Mouse (Mus musculus) midbrain, embryonic 16.5 days (tissue): Measurements from ENCODE around the gene Trim47. TPM values are rescaled to one million over a fixed set of nuclear protein-coding genes. Genes with fewer than 3 reads are reported as not detected.

Experiments used
- ATAC-seq: fragments of 200-750 bp; cut with Nextera tagmentation; 2 replicates; pipeline ENCODE4 v1.8.0; 2017; ENCODE audit warnings: moderate TSS enrichment
- H3K27ac ChIP-seq: fragments of 300-500 bp; sonication (generic); 2 replicates; pipeline ENCODE4 v1.5.1; 2014; ENCODE audit warnings: mild to moderate bottlenecking, low read length, mixed read lengths
- H3K27me3 ChIP-seq: fragments of 300-500 bp; sonication (generic); 2 replicates; pipeline ENCODE4 v1.6.1; 2014; ENCODE audit warnings: low read depth, low read length, mixed read lengths; ENCODE audit not compliant: control insufficient read depth, insufficient read depth
- H3K36me3 ChIP-seq: fragments of 300-500 bp; sonication (generic); 2 replicates; pipeline ENCODE4 v1.6.1; 2014; ENCODE audit warnings: mild to moderate bottlenecking, low read length, moderate library complexity, mixed read lengths; ENCODE audit not compliant: control insufficient read depth, insufficient read depth
- H3K4me1 ChIP-seq: fragments of 300-500 bp; sonication (generic); 2 replicates; pipeline ENCODE4 v1.6.1; 2014; ENCODE audit warnings: mild to moderate bottlenecking, low read length, mixed read lengths; ENCODE audit not compliant: control insufficient read depth, insufficient read depth
- H3K4me2 ChIP-seq: fragments of 300-500 bp; sonication (generic); 2 replicates; pipeline ENCODE4 v1.6.1; 2014; ENCODE audit warnings: mild to moderate bottlenecking, low read length, mixed read lengths
- H3K4me3 ChIP-seq: fragments of 300-500 bp; sonication (generic); 2 replicates; pipeline ENCODE4 v1.5.1; 2014; ENCODE audit warnings: low read depth, mild to moderate bottlenecking, low read length, moderate library complexity, mixed read lengths
- H3K9ac ChIP-seq: fragments of 300-500 bp; sonication (generic); 2 replicates; pipeline ENCODE4 v1.6.1; 2014; ENCODE audit warnings: low read depth, low read length, mixed read lengths
- H3K9me3 ChIP-seq: fragments of 300-500 bp; sonication (generic); replicated peaks from 2 replicates; pipeline ENCODE4 v1.6.1; 2014; ENCODE audit warnings: mild to moderate bottlenecking, low read length, mixed read lengths; ENCODE audit not compliant: control insufficient read depth, poor library complexity, severe bottlenecking
- WGBS: fragments of 180-500 bp; shearing (Covaris S2); extraction: QIAGEN DNeasy Blood & Tissue Kit; methylation state at CpG from one replicate; pipeline ENCODE4 v1.1.7; 2014; 5-methylcytosine and 5-hydroxymethylcytosine counted together
- polyA plus RNA-seq: library from polyadenylated mRNA; unstranded; fragments of >200 nt; fragmentation: Nextera tagmentation; extraction: Ambion mirVana; gene quantifications from 2 replicates; pipeline ENCODE4 v1.2.1, GENCODE M21; 2015

Trim47 gene
- polyA plus RNA-seq, 1 experiment from 2014 or later, result 12.7 TPM

DNA sequence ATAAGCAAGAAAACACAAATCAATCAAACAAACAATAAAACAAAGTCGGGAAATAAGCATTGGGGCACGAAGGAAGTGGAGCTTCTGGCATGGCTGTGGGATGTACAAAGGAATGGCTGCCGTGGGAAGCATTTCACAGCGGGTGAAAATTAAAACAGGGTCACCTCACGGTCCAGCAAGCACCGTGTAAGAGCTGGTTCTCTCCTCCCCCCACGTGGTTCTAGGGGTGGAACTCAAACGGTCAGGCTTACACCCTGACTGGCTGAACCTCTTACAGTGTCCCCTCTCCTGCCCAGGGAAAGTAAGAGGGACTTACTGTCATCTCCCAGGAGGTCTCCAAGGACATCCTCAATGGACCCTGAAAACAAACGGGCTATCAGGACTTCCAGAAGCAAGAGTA, 36.0 kb upstream of the Trim47 start:
- Histone ChIP-seq H3K4me3 (no peak overlapping the region), H3K27me3 (no peaks in the 10 kb centered on the region), H3K9ac (no peak overlapping the region), H3K4me1 (peaks cover 18% of the 10 kb centered on the region), H3K27ac (no peak overlapping the region), H3K9me3 (no peaks in the 10 kb centered on the region), H3K36me3 (peaks cover 18% of the 10 kb centered on the region), H3K4me2 (no peak overlapping the region)
- 27% methylated on average over 9 of the region's 9 CpGs for WGBS
- no peak for ATAC-seq

DNA sequence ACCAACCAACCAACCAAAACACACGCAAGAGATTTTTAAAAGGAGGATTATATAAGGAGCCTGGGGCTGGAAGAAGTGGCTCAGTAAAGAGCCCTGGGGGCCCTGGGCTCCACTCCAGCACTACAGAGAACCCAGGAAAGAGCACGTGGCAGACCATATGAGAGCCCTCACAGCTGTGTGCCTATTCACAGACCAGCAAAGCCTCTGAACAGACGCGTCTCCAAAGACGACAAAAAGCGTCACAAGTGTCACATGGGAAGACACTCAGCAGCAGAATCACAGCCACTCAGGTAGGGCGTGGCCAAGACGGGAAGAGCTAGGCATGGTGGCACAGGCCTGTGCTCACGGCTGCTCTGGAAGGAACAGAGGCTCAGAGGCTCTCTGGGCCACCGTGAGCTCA, 35.1 kb upstream of the Trim47 start:
- H3K36me3 ChIP-seq, result peaks cover 23% of the 10 kb centered on the region

DNA sequence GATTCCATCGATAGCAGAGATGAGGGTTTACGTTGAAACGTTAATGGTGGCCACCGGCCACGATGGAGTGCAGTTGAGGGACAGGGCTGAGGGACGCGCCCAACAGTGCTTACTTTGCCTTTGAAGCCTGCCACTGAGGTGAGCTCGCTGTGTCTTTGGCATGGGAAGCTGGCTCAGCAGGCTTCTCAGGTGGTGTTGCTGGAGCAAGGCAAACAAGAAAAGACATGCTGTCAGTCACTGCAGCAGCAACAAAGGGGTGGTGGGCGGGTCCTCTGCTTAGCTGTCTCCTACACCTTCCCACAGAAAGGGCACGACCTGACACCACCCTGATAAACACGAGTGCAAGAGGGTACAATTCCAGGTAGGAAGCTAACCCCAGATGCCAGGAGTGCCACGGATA, 34.3 kb upstream of the Trim47 start:
- Histone ChIP-seq H3K36me3 (peaks cover 30% of the 10 kb centered on the region), H3K9me3 (no peaks in the 10 kb centered on the region), H3K27ac (no peak overlapping the region), H3K9ac (no peak overlapping the region), H3K4me2 (no peak overlapping the region), H3K27me3 (no peaks in the 10 kb centered on the region), H3K4me1 (peaks cover 12% of the 10 kb centered on the region), H3K4me3 (no peak overlapping the region)
- WGBS, result 80% methylated on average over 12 of the region's 12 CpGs
- ATAC-seq, result no peak

More for the DNA sequence above, 35.1 kb upstream of the Trim47 start:
- no peak for ATAC-seq
- H3K4me1 ChIP-seq, result peaks cover 18% of the 10 kb centered on the region
- no peak overlapping the region for H3K27ac ChIP-seq
- WGBS, result 60% methylated on average over 10 of the region's 10 CpGs
- H3K27me3 ChIP-seq, result no peaks in the 10 kb centered on the region
- no peak overlapping the region for H3K4me3 ChIP-seq
- H3K9me3 ChIP-seq, result no peaks in the 10 kb centered on the region
- peak overlapping the region; percentile 2; the same call in 1 of the 2 replicates for H3K9ac ChIP-seq
- H3K4me2 ChIP-seq, result no peak overlapping the region

DNA sequence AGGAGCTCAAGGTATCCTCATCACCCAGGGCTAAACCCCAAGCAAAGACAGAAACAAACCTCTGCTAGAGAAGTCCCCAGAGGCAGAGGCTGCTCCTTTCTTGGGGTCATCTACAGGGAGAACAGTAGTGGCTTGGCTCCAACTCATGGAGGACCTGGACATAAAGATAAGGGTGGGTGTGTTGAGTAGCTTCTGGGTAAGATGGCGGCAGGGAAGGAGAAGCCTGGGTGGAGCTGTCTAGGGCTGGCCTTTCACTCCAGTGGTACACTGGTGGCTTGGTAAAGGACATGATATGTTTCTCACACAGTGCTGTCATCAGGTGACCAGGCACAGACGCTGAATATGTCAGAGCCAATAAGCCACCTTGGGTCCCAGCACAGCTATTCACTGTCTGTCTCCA, 23.9 kb upstream of the Trim47 start:
- H3K4me1 ChIP-seq, result no peaks in the 10 kb centered on the region
- ATAC-seq, result no peak
- no peak overlapping the region for H3K9ac ChIP-seq
- peaks cover 82% of the 10 kb centered on the region for H3K36me3 ChIP-seq
- no peaks in the 10 kb centered on the region for H3K9me3 ChIP-seq
- no peak overlapping the region for H3K4me3 ChIP-seq
- WGBS, result 88% methylated on average over 2 of the region's 2 CpGs
- no peak overlapping the region for H3K27ac ChIP-seq
- no peak overlapping the region for H3K4me2 ChIP-seq
- no peaks in the 10 kb centered on the region for H3K27me3 ChIP-seq

DNA sequence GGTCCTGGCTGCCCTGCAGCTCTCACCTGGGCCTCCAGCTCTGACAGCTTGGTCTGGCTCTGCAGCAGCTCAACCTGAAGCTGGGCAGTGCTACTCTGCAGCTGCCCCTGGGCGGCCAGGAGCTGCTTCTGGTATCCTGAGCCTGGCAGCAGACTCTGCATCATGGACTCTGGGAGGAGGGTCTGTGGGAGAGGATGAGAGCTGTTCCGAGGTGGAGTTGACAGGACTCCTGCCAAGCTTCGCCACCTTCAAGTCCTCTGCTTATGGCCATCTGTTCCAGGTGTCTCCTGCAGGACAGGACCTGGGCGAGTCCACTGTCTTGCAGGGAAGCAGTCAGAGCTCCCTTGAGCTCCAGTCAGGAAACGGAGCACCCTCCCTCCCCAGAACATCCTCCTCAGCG, 22.3 kb upstream of the Trim47 start:
- WGBS, result 81% methylated on average over 6 of the region's 6 CpGs
- H3K36me3 ChIP-seq, result peaks cover 82% of the 10 kb centered on the region
- no peaks in the 10 kb centered on the region for H3K4me1 ChIP-seq
- no peak overlapping the region for H3K9ac ChIP-seq
- H3K9me3 ChIP-seq, result no peaks in the 10 kb centered on the region
- no peaks in the 10 kb centered on the region for H3K27me3 ChIP-seq
- no peak overlapping the region for H3K4me3 ChIP-seq
- no peak for ATAC-seq
- H3K4me2 ChIP-seq, result no peak overlapping the region
- H3K27ac ChIP-seq, result no peak overlapping the region

DNA sequence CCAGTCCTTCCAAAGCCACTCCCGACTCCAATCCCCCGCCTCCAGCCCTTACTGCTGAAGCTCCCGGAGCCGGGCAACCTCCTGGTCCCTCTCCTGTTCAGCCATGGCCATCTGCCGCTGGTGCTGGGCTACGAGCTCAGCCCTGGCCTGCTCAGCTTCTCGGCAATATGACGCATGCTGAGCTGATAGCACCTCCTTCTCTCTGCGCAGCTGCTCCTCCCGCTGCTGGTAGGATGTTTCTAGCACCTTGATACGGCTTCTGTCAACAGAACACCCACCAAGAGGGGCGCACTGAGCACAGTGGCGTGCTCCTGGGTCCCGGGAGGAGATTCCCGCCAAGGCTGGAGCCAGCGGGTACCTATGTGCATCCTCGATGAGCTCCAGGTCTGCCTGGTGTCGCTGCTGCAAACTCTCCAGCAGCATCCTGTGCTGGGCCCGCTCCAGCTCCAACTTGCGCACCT, 21.8 kb upstream of the Trim47 start:
- H3K4me3 ChIP-seq, result no peak overlapping the region

DNA sequence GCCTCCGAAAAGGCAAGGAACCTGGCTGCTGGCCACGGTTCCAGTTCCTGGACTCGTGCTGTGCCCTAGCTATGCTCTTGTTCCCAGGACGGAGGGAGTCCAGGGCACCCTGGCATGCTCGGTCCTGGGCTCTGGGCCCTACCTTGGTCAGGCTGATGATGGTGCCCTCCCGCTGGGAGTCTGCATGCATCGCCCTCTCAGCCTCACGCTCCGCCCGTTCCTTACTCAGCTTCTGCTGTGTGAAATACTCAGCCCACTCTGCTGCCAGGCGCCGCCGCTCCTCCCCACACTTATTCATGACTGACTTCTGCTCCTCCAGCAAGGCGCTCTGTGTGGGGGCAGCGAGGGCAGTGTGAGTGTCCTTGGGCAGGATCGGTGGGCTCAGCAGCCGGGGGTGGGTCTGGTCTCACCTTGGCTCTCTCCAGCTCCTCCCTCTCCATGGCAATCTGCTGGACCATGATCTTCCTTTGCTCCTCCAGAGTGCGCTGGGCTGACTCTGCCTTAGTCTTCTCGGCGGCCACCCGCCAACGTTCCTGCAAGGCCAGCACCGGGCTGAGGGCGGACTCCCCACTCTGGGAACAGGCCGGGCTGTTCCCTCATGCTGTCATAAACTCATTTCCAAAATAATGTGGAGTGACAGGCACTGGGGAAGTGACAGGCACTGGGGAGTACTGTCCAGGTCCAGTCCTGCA, 19.4 kb upstream of the Trim47 start:
- H3K27me3 ChIP-seq, result no peaks in the 10 kb centered on the region
- no peak overlapping the region for H3K4me3 ChIP-seq
- 74% methylated on average over 25 of the region's 25 CpGs for WGBS
- H3K9ac ChIP-seq, result no peak overlapping the region
- 0 out of 2 replicates have a peak, but pooled peaks have one; percentile 12 for ATAC-seq
- no peak overlapping the region for H3K4me2 ChIP-seq
- no peaks in the 10 kb centered on the region for H3K9me3 ChIP-seq
- no peaks in the 10 kb centered on the region for H3K4me1 ChIP-seq
- H3K27ac ChIP-seq, result no peak overlapping the region
- peaks cover 64% of the 10 kb centered on the region for H3K36me3 ChIP-seq

More for the DNA sequence above, 21.8 kb upstream of the Trim47 start:
- peaks cover 80% of the 10 kb centered on the region for H3K36me3 ChIP-seq
- H3K27ac ChIP-seq, result no peak overlapping the region
- no peak for ATAC-seq
- no peaks in the 10 kb centered on the region for H3K4me1 ChIP-seq
- H3K9ac ChIP-seq, result no peak overlapping the region
- H3K27me3 ChIP-seq, result no peaks in the 10 kb centered on the region
- WGBS, result 67% methylated on average over 20 of the region's 20 CpGs
- H3K9me3 ChIP-seq, result no peaks in the 10 kb centered on the region
- no peak overlapping the region for H3K4me2 ChIP-seq

DNA sequence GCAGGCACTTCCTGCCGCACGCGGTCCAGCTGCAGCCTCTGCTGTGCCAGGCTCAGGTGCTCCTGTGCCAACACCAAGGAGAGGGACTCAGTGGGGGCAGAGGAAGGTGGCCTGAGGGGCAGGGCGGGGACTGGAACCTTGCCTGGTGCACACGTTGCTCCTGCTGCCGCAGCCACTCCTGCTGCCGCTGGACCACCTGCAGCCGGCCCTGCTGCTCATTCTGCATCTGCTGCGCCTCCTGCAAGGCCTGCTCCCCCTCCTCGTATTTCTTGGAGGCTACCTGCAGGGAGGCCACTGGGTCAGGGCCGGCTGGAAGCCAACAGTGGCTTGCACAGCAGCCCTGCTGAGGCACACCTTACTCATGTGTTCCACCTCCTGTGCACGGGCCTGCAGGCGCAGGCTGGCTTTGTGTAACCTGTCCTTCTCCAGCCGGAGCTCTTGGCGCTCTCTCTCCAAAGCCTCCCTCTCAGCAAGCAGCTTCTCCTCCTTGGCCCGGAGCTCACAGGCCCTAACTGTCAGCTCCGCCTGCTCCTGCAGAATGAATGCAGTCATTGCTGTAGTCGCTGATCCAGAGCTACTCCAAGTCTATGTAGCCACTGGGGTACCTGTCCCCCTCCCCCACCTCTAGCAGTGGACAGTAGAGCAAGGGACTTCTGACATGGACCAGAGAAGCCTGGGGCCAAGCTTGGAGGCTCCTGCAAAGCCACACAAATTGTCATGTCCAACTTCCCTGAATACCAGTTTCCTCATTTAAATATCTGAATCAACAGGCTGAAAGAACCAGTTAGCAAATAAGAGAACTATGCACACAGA, 18.7 kb upstream of the Trim47 start:
- no peak overlapping the region for H3K4me2 ChIP-seq
- no peaks in the 10 kb centered on the region for H3K27me3 ChIP-seq
- H3K9ac ChIP-seq, result no peak overlapping the region
- no peaks in the 10 kb centered on the region for H3K4me1 ChIP-seq
- ATAC-seq, result no peak
- WGBS, result 57% methylated on average over 18 of the region's 18 CpGs
- H3K27ac ChIP-seq, result peak overlapping the region; percentile 35; the same call in 1 of the 2 replicates
- no peak overlapping the region for H3K4me3 ChIP-seq
- no peaks in the 10 kb centered on the region for H3K9me3 ChIP-seq
- peaks cover 57% of the 10 kb centered on the region for H3K36me3 ChIP-seq

DNA sequence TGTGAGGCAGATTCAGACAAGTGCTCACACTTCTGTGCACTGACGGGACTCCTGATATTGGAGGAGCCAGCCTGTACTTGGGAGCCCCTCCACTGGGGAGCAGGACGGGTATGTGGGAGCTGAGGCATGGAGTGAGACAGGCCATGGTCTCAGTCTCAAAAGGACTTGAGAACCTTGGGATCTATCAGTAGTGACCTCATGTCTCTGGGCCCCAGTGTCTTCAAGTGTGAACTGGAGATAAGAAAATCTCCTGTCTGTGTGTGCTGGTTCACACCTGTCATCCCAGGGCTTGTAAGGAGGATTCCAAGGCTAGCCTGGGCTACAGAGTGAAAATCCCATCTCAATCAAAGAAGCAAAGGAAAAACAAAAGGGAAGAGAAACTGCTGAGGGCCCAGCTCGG, 16.5 kb upstream of the Trim47 start:
- no peaks in the 10 kb centered on the region for H3K9me3 ChIP-seq
- H3K27me3 ChIP-seq, result no peaks in the 10 kb centered on the region
- H3K4me1 ChIP-seq, result no peaks in the 10 kb centered on the region
- no peak for ATAC-seq
- H3K27ac ChIP-seq, result no peak overlapping the region
- H3K36me3 ChIP-seq, result peaks cover 39% of the 10 kb centered on the region
- H3K9ac ChIP-seq, result no peak overlapping the region
- WGBS, result 81% methylated on average over 3 of the region's 3 CpGs
- no peak overlapping the region for H3K4me3 ChIP-seq
- H3K4me2 ChIP-seq, result no peak overlapping the region
